Mouse (Mus musculus) kidney, postnatal 10 days (tissue): ENCODE data around the gene 2410002F23Rik.
"Not testable (repeated sequence)": the region's sequence is repeated elsewhere in the genome, so short reads cannot be mapped to it uniquely, and the experiment has no call there.

Source experiments
- DNase-seq: peaks from one replicate; pipeline ENCODE4 v3.0.0; 2021; ENCODE audit warnings: mixed read lengths

The 2410002F23Rik gene

DNA sequence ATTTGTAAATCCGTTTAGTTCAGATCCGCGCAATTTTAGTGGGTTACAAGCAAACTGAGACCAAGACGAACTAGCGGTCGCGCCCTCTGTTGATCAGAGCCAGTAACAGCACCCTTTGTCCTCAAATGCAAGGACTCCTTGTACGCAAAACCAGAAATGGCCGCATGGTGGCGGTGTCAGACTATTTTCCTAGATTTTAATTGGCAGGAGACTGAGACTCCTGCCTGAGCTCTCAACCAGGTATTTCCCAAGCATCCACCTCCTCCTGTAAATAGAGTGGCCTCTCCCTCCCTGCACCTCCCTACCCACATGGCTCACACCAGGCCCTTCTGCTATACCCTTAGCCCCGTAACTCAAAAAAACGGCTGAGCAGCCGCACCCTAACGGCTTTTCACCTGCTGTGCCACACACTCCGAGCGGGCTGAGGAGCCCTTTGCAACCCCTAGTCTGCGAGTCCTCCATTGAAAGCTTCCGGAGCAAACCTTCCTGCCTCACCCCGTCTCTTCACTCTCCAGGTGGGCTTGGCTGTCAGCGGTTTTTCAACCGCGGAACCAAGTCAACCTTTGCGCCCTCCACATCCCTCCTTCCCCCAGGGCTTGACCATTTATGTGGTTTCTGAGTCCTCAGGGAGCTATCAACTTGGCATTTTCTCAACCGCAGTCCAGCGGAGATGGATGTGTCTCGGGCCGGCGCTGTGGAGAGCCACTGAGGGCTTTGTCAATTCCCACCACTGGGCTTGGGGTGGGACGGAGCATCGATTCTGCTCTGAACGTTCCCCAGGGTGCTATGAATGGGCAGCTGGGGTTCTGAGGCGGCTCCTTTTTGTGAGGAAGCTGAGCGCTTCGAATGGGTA, 16.5 kb downstream of the 2410002F23Rik start:
- peak; percentile 95 for DNase-seq

DNA sequence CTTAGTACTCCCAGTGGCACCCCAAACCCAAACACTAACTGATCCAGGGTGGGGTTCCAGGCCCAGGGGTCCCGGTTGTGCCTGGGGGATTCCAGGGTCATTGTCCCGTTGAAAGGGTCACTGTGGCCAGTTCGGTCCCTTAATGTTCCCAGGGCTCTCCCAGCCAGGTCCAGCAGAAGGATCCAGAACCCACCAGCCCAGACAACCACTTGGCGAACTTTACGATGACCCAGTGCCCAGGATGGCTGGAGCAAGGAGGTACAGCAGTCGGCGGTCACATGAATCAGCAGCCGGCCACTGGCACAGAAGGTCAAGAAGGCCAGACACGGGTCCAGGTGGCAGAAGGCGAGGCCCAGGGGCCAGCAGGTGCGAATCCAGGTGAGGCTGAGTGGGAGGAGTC, 21.6 kb downstream of the 2410002F23Rik start:
- no peak for DNase-seq

DNA sequence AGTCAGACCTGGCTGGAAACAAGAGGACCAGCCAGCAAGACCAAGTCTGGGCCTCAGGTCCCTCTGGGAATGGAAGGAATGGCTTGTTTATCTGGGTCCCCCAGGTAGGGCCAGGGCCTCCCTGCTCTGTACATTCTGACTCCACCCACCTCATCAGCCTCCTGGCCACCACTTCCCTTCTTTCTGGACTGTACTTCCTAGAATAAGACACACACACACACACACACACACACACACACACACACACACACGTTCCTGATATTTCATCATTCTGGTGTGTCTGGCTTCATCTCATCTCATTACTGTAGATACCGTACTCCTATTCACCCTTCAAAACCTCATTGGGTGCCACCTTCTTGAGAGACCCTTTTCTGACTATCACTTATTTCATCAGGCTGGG, 22.9 kb downstream of the 2410002F23Rik start:
- DNase-seq: no peak

DNA sequence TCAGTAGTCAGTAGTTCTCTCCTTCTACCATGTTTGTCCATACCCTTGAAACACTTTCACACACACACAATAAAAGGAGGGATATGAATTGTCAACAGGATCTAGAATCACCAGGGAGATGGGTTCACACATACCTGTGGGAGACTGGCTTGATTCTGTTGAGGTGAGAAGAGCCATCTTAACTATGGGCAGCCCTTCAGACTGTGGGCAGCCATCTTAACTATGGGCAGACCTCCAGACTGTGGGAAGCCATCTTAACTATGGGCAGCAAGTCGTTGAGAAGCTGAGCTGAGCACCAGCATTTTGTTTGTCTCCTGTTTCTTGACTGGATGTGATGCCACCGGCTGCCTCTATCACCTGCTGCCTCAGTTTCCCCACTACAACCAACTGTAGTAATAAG, 24.8 kb downstream of the 2410002F23Rik start:
- no peak for DNase-seq

DNA sequence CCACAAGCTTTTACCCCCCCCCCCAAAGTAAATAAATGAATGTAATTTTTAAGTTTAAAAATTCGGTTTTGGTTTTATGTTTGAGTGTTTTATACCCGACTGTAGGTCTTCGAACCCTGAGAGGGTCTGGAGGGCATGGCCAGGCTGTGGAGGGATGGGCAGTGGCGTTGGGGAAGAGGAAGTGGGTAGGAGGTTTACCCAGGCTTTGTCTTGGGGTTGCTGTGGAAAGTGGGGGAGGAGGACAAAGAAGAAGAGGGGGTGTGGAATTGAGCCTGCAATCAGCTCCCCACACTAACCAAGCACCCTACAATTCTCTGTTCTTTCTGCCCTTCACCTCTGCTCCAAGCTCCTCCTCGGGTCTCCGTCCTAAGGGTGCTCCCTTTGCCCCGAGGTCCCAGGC, 26.0 kb downstream of the 2410002F23Rik start:
- DNase-seq: no peak

DNA sequence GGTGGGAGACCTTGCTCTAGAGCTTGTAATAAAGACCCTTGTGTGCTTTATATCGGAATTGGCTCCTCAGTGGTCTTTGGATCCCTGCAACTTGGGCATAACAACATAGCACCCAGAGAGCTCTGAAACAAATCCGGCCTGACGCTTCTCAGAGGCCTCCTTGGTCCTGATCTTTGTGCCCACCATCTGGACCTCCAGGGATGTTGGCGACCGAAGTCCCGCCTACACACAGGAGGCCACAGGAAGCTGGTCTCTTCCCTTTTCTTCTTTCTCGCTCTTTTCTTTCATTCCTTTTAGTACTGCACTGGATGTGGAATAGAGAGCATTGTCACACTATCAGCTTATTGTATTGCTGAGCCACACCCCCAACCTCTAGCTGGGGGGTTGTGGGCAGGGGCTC, 26.9 kb downstream of the 2410002F23Rik start:
- DNase-seq: no peak

DNA sequence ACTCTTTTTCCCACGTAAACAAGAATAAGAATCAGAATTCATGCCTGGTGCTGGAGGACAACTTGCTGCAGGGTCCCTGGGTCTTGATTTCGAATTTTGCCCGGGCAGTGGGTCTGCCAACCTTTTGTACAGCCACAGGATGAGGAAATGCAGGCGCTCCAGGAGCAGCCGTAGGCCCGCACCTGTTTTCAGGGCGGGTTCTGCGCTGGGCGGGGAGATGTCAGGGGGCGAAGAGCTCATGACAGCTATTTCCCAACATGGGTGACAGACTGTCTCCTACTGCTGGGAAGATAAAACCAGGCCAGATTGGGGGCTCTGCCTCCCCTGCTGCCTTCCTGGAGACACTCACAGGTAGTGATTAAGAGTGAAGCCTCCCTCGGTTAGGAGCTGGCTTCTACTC, 27.6 kb downstream of the 2410002F23Rik start:
- DNase-seq: no peak

DNA sequence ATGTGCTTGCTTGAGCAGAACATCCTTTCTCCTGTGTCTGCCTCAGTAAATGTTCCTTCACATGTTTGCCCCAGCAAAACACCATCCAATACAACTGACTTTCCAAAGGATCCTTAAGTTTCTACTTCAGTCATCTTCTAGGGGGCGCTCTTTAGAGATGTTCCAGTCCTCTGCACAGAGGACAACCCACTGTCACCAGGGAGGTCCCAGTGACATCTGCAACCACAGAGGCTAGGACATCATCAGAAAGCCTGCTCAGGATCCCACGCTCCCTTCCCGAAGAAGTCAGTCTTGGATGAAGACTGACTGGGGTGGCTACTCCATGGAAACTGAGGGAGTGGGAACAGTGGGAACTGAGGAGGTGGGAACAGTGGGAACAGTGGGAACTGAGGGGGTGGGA, 29.0 kb downstream of the 2410002F23Rik start:
- DNase-seq: no peak

DNA sequence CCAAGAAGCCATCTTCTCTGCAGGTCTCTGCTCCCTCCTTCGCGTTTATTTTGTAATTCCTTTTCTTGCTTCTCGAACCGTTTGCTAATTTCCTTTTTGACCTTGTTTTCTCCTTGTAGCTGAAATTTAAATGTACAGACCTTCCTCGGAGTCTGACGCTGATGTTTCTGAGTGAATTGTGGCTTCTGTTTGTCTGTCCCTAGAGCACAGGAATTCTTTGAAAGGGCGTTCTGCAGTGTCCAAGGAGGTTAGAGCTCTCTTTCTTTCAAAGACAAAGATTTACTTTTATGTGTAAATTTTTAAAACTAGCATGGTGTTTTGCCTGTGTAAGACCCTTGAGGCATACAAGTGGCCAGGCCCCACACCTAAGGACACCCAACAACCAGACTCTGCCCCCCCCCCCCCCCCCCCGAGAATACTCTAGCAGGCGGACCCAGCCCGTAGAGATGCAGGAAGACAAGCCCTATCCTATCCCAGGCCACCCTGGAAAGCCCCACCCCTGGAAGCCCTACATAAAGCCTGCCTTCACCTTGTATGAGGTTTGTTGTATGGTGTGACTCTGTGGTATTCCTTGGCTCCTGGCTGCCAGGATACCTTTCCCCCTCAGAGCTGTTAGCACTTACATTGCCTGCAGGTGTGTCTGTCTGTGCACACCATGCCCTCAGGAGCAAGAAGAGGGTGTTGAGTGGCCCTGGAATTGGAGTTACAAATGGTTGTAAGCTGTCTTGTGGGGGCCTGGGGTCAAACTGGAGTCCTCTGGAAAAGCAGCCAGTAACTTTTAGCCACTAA, 30.1 kb downstream of the 2410002F23Rik start:
- no peak for DNase-seq

DNA sequence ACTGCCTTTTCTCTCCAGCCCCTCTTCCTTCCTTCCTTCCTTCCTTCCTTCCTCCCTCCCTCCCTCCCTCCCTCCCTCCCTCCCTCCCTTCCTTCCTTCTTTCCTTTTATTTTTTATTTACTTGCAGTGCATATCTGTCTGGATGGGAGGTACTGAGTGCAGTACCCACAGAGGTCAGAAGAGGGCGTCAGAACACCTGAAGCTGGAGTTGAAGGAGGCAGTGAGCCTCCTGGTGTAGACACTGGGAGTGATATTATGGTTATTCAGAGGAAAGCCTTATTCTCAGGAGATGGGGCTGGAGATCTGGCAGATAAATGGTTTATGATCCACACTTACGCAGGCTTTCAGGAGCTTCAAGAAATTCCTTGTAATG, 30.7 kb downstream of the 2410002F23Rik start:
- DNase-seq: peak; percentile 24

DNA sequence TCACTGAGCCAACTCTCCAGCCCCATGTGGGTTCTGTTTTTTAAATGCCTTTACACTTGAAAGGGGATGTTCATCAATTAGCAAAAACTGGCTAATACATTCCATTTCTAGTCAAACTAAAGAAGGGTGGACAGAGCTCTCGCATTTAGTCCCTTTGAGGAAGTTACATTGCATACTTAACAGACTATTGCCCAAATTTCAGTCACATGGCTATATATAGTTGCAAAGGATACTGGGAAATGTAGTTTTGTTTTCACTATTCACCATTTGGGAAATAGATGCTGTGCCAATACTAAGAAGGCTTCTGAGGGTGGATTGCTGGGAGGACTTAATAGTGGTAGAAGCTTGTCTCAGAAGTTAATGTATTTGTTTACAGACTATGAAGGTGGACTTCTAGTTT, 34.4 kb downstream of the 2410002F23Rik start:
- no peak for DNase-seq

DNA sequence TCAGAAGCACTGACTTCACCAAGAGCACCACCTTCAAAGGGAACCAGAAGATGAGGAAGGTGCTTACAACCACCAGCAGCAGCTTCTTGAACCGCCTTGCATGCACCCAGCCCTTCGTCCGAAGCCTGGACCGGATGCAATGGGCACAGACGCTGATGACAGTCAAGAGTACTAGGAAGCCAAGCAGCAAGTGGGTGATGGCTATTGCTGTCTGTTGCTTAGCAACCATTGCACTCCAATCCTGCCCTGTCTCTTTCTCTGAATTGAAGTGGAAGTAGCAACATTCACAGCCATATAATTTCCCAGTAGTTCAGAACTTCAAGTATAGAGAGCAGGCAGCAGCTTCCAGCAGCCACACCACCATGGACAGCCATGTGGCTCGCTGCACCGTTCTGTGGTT, 35.1 kb downstream of the 2410002F23Rik start:
- DNase-seq: no peak

DNA sequence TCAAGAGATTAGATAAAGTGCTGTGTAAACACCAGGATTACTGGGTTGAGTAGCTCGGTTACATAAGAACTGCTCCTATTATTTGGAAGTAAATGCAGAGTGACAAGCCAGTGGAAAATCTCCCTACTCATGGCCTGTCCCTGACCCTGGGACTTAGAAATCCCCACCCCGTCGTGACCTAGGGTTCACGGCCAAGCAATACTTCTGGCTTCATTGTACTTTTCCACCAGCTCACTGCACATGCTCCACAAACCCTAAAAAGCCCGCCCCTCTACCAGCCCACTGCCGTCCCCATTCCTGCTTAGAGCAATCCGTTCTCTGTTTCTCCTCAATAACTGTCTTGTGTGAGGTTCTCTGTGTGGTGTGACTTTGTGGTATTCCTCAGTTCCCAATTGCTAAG, 41.2 kb downstream of the 2410002F23Rik start:
- DNase-seq: no peak

DNA sequence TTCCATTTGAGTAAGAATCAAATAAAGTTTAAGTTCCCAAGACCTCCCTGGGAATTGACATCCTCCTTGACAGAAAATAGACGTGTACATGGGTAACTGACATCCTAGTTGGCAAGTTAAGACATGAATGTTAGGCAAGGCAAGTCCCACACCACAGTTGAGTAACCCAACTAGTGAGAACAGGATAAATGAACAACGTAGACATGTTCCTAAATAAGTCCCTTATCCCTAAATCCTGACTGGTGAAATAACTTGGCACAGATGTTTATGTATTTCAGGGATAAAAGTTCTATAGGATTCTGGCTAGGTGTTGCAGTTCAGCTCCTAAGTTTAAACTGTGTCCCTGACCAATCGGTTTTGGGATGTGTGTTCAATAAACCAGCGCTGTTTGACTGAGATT, 44.5 kb downstream of the 2410002F23Rik start:
- DNase-seq: no peak

DNA sequence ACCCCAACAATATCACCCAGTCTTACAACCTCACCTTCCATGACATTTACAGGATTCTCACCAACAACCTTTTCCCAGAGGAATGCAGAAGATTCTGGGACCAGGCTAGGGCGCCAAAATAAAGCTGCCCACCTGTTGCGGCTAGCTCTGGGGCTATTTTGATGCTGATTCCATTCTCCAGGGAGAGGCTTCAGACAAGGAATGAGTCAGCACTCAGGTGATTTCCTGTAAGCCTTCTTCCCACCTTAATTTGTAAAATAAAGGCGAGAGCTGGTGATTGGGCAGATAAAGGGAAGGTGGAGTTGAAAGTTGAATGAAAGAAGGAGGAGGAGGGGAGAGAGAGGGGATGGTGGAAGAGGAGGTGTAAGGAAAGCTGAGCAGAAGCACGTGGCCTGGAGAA, 44.9 kb downstream of the 2410002F23Rik start:
- DNase-seq: no peak

DNA sequence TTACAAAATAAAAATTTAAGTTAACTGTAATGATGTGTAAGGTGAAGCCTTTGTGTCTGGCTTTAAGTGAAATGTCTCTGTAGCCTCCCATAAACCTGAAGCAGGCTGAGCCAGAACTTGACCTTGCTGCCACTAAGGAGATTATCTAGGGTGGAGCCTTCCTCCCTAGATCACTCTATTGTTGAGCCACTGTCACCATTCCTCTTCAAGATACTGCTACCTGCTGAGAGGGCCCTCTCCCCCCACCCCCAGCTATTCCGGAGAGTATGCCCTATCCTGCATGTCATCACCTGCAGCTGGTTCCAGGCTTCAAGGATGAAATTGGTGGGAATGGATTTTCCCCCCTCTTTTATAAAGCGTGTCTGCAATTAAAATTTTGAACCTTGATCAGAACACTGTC, 51.0 kb downstream of the 2410002F23Rik start:
- not testable (repeated sequence) for DNase-seq
